Mouse (Mus musculus): ENCODE results near the gene Fads6.

DNA sequence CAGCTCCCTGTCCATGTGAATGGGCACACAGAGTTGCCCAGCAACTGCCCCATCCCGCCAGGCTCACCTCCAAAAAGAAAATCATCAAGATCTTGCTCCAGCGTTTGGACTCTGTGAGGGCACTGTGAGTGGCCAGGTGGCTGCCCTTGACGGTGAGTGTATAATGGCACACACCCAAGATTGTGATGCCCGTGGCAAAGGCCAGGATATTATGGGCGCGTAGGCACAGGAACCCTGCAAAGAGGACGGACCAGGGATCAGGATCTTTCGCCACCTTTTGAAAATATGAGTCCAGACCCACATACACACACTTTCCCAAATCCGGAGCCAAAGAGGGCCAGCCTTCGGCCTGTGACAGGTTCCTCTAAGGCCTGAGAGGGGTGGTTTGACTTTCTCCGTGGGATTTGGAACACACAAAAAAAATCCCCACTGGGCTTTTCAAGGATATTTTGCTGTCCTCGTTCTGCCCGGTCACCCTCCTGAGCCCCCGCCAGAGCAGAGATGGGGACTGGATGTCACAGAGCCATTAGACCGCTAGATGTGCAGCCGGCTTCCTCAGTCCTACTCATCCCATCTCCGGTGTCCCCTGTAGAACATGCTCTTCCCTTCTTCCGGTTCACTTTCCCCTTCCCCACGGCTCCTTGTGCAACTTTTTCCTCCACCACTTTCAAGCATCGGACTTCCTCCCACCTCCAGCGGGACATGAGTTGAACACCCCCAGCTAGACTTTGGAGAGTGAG is 822 bp downstream of the Fads6 start:
- TF ChIP-seq CTCF (IDR thresholded peaks at IDR 0.05; ENCODE audit: borderline replicate concordance, insufficient read depth, low read depth, low read length), result no peak
- TF ChIP-seq POLR2A (IDR thresholded peaks at IDR 0.05; ENCODE audit: borderline replicate concordance, insufficient read depth, low read length), result no peak
